Mouse (Mus musculus): ENCODE measurements around the gene Dgkd. TPM values are rescaled to one million over a fixed set of nuclear protein-coding genes. Genes with fewer than 3 reads are reported as not detected.

Dgkd gene
- total RNA-seq, 2 experiments from 2014 or later, result 128 to 140 TPM

DNA sequence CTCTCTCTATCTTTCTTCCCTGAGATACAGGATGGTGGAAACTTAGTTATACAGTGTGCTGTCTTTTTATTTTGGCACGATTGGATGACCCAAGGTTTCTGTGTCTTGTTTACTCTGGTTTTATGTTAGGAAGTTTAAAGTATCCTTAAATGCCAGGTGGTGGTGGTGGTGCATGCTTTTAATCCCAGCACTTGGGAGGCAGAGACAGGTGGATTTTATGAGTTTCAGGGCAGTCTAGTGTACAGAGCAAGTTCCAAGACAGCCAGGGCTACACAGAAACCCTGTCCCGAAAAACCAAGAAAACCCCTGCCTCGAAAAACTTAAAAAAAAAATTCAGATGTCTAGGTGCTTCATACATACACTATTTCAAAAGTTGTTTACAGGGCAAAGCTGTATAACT lies 25.9 kb downstream of the Dgkd start:
- intact Hi-C loops (cut with DNase I), result no loop called here
- no peak for DNase-seq (ENCODE audit: low spot score in 2 of 2)

DNA sequence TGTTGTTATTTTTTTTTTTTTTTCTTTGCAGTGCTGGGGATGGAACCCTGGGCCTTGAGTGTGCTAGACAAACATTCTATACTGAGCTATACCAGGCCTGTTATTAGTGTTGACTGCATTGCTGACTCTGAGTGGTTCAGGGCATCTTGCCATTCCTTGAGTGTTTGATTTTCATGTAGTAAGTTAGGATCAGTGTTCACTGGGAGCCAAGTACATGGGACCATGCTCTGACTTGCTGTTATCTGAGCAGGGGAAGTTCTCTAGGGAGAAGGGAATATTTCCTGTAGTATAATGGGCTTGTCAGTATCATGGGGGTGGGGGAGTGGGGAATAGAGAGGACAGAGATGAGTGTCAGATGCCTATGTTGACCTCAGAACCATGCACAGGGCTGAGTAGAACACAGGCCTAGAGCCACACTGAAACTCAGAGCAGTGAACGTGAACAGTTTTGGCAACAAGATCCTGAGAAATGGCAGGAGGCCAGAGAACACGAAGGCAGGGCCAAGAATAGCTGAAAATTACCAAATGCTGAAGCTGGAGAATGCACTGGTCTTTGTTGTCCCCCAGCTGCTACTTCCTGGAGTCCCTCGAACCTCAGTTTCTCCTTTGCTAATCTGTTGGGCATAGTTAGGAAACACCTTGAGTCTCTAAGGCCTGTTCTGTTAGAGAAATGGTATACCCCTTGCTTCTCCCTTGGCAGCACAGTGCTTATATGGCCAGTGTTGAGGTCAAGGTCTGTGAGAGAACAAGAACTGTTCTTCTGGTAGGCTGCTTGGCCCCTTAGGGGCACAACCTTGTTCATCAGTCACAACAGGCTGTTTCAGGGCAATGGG lies 26.6 kb downstream of the Dgkd start:
- DNase-seq (ENCODE audit: low spot score in 2 of 2), result peak; percentile 79 to 80
- intact Hi-C loops (cut with DNase I), result no loop called here

DNA sequence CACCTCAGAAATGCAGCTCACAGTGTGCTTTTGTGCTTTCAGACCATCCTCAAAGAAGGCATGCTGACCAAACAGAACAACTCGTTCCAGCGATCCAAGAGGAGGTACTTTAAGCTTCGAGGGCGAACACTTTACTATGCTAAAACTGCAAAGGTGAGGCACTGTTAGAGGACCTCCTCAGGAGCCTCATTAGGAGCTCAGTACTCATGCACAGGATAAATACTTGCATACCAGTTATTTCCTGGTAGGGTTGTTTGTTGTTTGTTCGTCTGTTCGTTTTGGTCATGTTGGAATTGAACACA lies 27.2 kb downstream of the Dgkd start:
- no peak for DNase-seq (ENCODE audit: low spot score in 2 of 2)
- intact Hi-C loops (cut with DNase I), result no loop called here

DNA sequence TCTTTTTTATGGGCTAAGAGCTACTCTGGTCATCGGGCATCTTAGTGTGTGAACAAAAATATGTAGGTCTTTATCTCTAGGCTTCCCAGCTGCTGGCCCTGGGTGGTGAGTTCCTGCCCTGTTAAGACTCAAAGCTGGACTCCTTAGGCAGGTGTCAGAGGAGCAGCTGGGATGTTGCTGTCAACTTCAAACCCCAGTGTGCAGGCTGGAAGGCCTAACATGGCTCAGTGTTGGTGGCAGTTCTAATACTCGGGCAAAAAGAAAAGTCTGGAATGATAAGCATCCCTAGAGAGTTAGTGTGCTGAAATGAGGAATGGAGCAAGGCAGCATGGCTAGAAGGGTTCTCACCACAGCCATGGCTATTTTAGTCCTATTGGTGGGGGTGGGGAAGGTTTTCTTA lies 27.8 kb downstream of the Dgkd start:
- no peak for DNase-seq (ENCODE audit: low spot score in 2 of 2)
- intact Hi-C loops (cut with DNase I), result no loop called here

DNA sequence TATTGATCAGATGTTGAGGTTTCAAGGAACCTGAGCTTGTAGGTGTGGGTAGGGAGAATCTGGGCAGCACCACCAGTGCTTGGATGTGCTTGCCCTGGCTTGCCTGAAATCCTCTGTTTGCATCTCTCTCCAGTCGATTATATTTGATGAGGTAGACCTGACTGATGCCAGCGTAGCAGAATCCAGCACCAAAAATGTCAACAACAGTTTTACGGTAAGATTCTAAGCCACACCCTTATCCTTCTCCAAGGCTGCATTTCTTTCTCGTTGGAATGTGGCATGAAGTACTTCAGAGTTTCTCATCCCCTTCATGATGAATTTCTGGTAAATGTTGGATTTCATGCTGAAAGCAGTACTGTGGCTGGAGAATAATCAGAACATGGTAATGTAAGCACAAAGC lies 28.6 kb downstream of the Dgkd start:
- DNase-seq (ENCODE audit: low spot score in 2 of 2), result no peak
- intact Hi-C loops (cut with DNase I), result no loop called here

DNA sequence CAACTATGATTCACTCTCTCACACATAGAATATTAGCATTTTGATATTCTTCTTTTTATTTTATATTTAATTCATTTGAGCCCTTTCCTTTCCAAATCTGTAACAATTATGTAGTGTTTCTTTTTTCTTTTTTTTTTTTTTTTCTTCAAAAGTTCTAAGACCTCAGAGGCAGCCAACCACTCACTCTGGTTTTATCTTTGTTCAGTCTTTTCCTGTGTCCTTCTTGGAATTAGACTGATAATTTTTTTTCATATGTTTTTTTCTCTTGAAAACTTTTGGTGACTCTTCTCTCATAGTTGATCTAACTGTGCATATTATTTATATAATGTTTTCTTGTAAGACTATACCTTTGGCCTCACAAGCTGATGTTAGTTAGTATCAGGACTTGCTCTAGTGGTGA lies 29.5 kb downstream of the Dgkd start:
- intact Hi-C loops (cut with DNase I), result no loop called here
- DNase-seq (ENCODE audit: low spot score in 2 of 2), result no peak

DNA sequence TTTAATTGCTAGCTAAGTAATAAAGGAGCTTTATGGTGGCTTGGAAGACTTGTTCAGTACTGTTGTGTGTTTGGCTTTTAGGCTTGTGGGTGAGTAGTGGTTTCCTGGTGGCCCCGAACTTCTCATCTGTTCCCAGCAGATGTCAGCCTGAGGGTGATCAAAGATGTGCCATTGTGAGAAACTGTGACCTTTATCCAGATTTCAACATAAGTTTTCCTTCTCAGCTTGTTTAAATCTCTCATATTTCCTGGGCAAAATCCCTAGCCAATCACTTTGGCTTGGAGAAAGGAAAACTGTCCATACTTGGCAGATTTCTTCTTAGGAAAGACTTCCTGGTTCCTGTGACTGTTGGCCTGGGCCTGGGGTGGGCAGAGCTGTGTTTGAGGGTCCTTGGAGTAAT lies 37.9 kb downstream of the Dgkd start:
- intact Hi-C loops (cut with DNase I), result no loop called here
- DNase-seq (ENCODE audit: low spot score in 2 of 2), result no peak

DNA sequence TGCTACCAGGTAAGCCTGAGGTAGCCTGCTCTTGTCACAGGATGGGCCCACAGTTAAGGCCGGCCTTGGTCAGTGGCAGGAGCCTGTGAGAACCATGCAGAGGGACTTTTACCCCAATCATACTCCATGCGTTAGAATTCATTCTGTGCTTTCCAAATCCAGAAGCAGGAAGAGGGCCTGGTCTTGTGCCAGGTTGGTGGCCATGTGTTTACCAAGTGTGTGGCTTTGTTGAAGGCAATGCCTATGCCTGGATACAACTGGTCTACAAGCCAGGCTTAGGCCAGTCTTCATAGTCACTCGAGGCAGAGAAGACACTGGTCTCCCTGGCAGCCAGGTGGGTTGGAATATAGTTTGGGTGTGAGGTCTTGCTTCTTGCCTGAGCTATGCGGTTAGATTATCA lies 38.5 kb downstream of the Dgkd start:
- DNase-seq (ENCODE audit: low spot score in 2 of 2), result no peak
- intact Hi-C loops (cut with DNase I), result no loop called here

DNA sequence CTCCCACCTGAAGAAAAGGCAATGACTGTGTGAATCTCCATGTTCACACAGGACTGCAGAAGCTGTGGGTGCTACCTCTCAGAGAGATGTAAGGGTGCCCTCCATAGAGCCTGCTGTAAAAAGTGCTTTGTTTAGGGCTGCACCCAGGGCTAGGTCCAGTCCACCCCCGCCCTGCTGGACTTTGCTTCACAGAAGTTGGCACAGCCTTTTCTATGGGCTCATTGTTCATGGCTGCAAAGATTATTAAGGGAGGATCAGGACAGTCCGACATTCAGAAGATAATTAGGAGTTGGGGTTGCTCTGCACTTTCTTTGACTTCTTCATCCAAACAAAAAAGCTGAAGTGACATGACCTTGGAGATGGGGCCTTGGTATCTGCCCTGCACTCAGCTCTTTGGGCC lies 39.4 kb downstream of the Dgkd start:
- intact Hi-C loops (cut with DNase I), result no loop called here
- no peak for DNase-seq (ENCODE audit: low spot score in 2 of 2)

DNA sequence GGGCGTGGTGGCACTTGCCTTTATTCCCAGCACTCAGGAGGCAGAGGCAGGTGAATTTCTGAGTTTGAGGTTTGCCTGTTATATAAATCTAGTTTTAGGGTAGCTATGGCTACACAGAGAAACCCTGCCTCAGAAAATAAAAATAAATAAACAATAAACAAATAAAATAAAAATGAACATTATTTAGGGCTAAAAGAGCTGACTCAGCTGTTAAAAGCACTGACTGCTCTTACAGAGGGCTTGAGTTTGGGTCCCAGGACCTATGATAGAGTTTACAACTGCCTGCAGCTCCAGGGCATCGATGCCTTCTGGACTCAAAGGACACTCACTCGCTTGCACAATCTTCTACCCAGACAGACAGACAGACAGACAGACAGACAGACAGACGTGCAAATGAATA lies 40.3 kb downstream of the Dgkd start:
- intact Hi-C loops (cut with DNase I), result no loop called here
- DNase-seq (ENCODE audit: low spot score in 2 of 2), result no peak

DNA sequence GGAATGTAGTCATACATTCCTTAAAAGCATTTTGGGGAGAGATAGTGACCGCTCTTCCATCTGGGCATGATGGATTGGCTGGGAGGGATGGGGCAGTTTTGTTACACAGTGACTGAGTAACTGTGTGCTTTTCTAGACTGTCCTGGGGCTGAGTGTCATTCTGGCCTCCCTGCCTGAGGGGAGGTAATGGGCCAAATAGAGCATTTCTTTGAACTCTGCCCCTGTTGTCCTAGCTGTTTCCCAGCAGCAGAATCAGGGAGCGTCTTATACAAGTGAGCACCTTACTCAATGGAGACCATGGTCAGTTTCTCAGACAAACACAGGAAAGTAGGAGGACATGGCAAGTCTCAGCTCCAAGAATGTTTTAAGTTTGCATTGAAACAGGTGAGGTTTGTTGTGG lies 43.8 kb downstream of the Dgkd start:
- intact Hi-C loops (cut with DNase I), result no loop called here
- no peak for DNase-seq (ENCODE audit: low spot score in 2 of 2)

DNA sequence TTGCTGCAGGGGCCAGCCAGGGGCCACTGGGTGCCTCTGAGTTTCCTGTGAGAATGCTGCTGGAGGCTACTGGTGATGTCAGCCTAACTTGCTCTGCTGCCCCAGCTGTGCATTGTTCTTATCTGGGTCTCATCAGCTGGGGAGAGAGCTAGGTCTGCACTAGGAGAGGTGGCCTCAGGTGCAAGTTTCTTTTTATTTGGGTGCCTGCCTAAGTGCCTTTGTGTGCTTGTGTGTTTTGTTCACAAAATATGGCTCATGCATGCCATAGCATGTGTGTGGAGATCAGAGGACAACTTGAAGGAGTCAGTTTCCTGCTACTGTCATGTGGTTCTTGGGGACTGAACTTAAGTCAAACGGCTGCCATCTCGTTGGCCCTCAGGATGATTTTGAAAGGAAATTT lies 46.6 kb downstream of the Dgkd start:
- no peak for DNase-seq (ENCODE audit: low spot score in 2 of 2)
- intact Hi-C loops (cut with DNase I), result no loop called here

DNA sequence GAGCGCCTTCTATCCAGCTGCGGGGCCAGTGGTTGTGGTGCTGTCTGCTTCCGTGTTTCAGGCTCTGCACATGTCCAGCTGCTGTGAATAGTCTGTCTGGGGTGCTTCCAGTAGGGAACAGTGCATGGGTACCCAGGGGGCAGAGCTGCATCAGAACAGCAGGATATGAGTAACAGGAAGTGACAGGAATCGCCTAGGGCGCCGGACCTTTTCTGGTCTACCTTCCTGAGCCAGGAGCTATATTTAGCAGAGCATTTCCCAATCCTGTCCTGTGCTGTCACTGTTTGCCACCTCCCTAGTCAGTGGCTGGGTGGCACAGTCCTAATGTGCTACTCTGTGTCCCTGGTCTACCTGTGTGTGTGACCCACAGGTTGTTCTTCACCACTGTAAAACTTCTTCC lies 47.9 kb downstream of the Dgkd start:
- intact Hi-C loops (cut with DNase I), result no loop called here
- no peak for DNase-seq (ENCODE audit: low spot score in 2 of 2)

DNA sequence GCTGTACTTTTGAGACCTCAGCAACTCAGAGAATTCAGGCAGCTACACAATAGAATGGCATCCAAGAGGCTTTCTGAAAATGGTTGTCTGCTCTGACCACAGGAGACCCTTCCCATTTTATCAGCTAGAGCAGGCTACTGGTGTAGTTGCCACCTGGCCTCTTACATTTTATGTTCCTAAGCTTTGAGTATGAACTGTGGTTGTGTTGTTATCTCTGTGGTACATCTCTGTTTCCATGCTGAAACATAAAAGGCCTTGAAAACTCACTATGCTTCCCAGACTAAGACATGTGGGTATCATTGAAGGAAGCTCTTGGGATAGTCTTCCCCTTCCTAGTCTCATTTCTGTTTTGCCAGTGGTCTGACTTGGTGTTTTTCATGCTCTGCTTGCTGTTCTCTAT lies 49.1 kb downstream of the Dgkd start:
- no peak for DNase-seq (ENCODE audit: low spot score in 2 of 2)
- intact Hi-C loops (cut with DNase I), result no loop called here

DNA sequence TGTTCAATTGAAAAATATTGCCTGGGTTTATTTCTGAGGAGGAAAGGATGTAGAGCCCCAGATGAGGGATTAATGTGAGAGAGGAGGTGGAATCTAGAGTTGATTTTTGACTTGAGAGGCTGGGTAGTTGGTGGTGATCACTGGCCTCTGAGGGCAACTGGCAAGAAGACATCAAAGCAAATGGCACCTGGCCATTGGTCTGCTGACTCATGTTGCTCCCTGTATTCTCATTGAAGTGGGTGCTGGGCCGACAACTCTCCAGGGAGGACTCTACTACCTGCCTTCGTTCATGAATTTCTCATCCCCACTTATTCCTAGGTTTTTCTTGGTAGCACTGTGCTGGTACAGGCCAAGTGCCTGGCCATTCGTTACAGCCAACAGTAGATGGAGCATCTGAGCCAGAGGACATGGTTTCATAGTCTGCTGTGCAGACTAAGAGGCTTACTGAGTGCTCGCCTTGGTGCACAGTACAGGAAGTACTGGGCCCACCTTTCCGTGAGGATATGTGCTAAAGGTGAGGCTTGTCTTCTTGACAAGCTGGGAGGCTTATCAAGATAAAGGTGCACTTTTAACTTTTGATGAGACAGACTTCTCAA lies 53.4 kb downstream of the Dgkd start:
- no peak for DNase-seq (ENCODE audit: low spot score in 2 of 2)

DNA sequence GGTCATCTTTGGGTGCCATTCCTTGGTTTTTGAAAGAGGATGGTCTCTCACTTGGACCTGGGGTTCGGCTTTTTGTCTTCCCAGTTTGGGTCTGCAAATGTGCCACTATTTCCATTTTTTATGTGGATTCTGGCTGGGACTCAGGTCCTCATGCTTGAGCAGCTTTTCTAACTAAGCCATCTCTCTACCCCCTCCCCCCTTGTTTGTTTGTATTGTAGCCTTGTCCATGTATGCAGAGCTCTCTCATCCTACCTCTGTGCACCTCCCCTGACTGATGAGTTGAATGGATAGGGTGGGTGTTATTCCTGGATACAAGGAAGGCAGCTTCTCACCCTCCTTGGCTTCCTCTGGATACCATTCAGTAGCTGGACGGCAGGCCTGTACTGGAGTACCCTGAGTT lies 54.9 kb downstream of the Dgkd start:
- intact Hi-C loops (cut with DNase I), result no loop called here

More for the DNA sequence above, 53.4 kb downstream of the Dgkd start:
- intact Hi-C loops (cut with DNase I), result no loop called here

DNA sequence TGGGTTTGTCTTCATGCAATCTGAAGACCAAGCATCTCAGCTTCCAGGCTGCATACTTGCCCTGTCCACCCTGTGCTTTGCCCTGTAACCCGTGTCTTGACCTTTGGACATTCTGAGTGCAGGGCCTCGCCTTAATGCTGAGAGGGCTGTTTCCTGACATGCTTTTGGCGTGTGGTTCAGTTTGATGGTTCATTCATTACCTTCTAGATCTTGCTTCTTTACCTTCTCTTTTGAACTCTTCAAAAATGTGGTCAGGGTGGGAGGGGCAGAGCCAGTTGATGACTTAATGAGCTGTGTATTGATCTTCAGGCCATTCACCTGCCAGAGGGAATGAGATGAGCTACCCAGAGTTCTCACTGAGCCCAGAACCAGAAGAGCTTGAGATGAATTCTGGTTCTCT lies 55.6 kb downstream of the Dgkd start:
- DNase-seq (ENCODE audit: low spot score in 2 of 2), result no peak
- intact Hi-C loops (cut with DNase I), result no loop called here

More for the DNA sequence above, 54.9 kb downstream of the Dgkd start:
- DNase-seq (ENCODE audit: low spot score in 2 of 2), result no peak

DNA sequence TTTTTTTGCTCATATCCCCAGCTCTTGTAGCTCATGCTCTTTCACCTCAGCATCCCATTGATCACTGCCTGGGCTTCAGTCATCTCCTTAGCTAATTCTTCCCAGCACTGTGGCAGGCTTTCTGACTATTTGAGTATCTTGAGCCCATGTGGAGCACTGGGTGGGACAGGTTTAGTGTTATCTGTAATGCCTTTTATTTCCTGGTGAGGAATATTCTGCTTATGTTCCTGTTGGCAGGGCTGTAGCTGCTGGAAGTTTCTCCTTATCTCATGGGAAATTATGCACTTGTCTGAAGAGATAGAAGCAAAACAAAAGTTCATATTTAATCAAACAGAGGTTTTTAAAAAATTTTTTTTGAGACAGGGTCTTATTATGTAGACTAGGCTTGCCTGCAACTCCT lies 56.5 kb downstream of the Dgkd start:
- intact Hi-C loops (cut with DNase I), result no loop called here
- DNase-seq (ENCODE audit: low spot score in 2 of 2), result no peak

DNA sequence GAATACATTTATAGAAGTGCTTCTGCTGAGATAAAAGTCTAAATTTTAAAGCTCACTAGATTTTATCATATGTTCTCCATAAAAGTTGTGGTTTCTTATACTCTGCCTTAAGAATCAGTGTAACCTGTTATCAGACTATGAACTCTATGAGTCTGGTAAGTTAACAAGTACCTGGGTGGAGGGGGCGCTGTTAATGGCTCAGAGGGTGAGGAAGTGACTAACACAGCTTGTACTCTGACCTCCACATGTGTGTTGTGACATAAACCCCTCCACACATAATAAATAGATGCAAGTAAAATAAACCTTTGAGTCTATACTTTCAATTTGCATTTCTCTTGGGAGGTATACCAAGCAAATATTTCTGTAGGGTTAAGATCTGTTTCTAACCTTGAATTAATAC lies 57.3 kb downstream of the Dgkd start:
- intact Hi-C loops (cut with DNase I), result no loop called here
- no peak for DNase-seq (ENCODE audit: low spot score in 2 of 2)

DNA sequence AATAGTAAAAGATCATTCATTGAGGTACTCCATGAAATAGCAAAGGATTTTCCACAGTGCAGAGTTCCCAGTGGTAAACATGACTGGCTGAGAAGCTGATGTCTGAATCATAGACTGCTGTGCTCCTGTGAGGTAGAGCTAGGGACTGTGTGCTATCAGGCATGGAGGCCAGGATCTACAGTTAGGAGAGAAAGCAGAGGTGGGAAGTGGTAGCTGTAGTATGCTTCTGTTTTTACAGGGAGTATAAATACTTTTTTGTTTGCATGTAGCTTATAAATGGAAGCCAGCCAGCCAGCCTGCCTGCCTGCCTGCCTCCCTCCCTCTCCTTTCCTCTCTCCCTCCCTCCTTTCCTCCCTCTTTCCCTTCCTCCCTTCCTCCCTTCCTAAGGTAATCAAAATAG lies 60.3 kb downstream of the Dgkd start:
- DNase-seq (ENCODE audit: low spot score in 2 of 2), result no peak
- intact Hi-C loops (cut with DNase I), result no loop called here

DNA sequence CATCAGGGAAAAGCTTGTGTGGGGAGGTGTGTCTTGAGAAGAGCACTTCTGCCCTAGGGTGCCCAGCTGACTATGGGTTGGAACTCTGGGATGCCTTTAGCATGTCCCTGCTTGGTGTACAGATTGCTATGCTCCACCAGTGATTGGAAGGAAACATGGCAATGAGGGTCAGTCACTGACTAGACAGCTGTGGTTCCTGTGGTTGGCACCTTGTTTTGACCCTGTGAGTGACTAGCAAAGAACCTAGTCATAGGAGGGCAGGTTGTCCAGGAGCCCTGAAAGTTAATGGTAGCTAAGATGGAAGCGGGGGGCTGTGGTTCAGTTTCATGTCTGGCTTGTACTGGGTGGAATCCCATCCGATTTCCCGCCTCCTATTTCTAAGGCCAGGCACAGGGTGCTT lies 64.3 kb downstream of the Dgkd start:
- intact Hi-C loops (cut with DNase I), result no loop called here
- DNase-seq (ENCODE audit: low spot score in 2 of 2), result no peak

DNA sequence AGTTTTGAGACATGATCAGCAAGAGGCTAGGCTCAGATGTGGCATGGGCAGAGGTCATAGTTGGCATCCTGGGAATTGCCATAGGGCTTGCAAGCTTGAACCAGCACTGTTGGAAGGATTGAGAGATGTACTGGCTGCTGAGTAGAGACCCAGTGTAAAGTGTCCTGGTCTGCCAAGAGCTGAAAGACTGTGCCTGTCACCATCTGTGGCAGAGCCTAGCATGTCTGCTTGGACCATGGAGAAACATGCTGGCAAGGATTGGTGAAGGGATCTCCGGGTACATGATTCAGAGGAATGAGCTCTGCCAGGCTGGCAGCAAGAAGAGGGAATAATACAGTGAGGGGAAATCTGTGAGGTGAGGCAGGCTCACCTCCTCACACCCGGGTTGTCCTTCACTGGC lies 65.0 kb downstream of the Dgkd start:
- intact Hi-C loops (cut with DNase I), result no loop called here
- DNase-seq (ENCODE audit: low spot score in 2 of 2), result no peak

Data from left cerebral cortex, postnatal 14 days (tissue).